Mouse (Mus musculus) cerebellum, postnatal 14 days (tissue): ENCODE measurements at regions not wholly inside any gene's neighbourhood (a gene's known extent, or its start where the extent isn't known, plus 50 kb on each side); places are given as distances from the start of the nearest gene placed in this dataset.

Source experiments
- DNase-seq, 2 experiments: peaks; one replicate each; pipeline ENCODE4 v3.0.0; 2021; ENCODE audit warnings: mixed read lengths in 2 of 2

DNA sequence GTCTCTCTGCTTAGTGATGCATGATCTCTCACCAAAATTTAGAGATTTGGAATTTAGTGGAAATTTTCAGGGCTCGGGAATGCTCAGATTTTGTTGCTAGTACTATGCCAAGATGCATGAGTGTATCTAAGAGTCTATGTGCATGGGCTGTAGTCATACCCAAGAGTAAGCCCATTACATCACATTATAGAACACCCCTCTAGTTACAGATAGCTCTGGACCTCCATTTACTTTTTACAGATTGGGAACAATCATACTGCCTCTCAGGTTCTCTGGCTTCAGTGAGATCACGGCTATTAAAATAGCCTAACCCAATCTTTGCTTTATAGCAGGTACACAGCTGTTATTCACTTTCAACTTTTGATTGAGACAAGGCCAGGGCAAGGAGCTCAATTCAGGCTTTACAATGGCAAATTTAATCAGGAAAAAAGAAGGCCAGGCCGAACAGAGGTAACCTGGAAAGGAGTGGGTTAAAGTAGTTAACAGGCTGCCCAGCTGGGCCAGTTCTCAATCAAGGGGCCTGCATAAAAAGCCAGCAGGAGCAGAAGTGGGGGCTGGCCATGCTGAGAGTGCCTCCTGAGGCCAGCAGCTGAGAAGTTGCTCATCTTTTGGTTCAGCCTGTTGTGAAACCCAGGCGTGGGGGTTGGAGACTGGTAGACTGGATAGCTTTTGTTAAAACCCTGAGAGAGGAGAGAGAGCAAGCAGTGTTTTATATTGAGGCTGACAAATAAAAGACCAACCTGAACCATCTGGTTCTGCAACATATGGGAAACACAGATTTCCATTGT is 509.2 kb upstream of the Pou3f2 start:
- DNase-seq = no peak

DNA sequence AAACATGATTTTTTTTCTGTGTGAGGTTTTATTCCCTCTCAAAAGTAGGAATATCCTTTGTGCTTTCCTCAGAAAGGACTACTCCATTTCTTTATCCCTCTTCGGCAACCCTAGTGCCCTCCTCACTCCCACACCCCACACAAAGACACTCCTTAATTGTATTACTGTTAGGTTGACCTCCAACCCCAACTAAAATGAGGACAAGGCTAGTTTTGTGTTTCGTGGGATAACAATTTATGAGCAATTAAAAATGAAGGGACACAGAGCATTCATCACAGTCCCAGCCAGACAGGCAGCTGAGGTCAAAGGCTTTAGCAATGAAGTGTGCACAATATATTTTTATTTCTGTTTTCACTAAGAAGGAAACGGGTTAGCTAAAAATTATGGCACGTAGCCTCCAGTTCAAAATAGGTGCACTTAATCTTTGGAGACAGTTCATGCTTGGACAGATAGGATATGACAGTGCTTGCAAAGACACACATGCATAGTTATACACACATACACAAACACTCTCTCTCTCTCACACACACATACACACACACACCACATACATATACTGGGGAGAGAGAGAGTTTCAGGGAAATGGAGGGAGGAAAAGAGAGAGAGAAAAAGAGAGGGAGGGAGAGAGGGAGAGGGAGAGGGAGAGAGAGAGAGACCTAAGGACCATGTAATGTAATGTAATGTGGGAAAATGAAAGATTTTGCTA is 498.8 kb upstream of the Pou3f2 start:
- no peak for DNase-seq

GRCm38 (mm10) chr4:22973585-22974116 is 485.5 kb upstream of the Pou3f2 start:
- DNase-seq = peak in 1 of 2 experiments; percentile 4

DNA sequence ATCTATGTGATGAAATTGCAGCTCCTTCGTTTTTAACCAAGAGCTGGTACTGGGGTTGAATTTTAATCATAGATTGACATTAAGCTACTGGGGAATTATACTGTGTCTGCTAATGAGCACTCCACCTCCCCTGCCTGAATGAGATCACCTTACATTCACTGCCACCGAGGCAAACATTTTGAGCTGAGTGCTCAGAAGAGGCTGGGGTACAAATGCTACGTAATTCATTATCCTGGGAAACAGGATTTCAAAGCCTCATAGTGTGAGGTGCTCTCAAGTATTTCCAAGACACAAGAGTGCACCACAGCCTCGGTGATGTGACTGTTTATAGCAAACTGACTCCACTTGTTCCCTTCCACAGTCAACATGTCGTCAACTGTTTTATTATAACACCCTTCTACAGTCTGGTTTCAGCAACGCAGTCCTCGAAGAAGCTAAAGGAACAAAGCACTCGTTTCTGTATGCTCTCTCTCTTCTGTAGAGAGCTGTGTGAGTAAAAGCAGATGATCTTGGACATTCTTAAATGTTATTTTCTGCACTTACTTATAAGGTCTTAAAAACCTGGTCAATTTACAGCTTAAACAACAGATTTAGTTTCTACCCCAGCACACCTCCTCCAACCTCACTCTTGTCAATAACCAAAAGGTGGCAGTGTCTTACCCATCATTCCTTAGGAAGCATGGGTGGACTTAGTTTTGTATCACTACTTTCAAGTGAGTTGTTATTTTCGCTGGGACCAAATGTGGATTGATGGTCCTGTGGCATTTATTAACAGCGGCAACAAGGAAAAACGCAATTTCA is 484.8 kb upstream of the Pou3f2 start:
- DNase-seq = no peak

DNA sequence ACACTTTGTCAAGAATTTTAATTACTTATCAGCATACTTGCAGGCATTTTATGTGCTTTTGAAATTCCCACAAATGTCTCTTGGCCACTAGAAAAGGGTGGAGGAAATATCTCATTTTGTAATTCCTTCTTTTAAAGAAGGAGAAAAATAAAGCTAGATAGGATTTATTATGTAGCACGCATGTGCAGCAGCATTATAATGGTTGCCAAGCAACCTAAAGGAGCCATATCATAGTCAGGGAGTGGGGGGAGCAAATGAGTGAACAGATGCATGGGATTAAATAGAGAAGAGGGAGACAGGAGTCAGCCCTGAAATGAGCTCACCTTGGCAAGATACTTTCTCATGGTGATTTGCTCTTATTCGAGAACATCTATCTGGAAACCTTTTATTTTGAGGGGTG is 483.0 kb upstream of the Pou3f2 start:
- DNase-seq = no peak

- DNase-seq = no peak
Measured at GRCm38 (mm10) chr4:22970495-22970894, 482.3 kb upstream of the Pou3f2 start.

GRCm38 (mm10) chr4:22949422-22949821 is 461.3 kb upstream of the Pou3f2 start:
- no peak for DNase-seq

DNA sequence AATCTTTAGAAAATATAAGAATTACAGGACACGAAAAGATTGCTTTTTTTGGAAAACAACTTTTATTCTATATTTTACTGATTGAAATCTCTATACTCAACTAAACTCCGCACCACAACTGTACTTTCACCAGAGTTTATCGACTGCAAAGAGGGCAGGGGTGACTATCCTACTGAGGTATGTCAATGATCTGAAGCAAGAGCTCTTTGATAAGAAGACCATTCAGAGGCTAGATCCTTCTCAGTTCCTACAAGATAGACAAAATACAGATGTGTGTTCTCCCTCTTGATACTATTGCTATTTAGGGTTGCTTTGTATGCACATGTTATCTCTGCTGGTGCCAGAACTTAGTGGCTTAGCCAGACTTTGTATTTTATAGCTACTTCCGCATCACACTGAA is 460.7 kb upstream of the Pou3f2 start:
- DNase-seq = no peak

GRCm38 (mm10) chr4:22946788-22947406 is 458.7 kb upstream of the Pou3f2 start:
- peak; percentile 27 to 42 for DNase-seq

DNA sequence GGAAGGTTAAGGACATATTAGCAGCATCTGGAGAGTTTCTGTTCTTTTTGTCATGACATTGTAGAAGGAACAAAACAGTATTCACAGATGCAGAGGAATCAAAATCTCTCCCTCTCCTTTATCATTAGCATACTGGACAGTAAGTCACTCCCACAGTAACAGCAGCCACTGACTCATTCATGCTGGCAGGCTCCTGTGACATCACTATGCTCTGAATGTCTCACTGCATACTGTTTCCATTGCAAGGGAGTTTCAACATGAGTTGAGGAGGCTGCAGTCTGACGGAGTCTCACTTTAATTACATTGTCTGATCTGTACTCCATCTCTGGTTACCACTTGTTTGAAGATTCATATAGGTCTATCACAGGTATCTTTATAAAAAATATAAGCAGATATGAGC is 450.1 kb upstream of the Pou3f2 start:
- no peak for DNase-seq

- no peak for DNase-seq
Measured at GRCm38 (mm10) chr4:22924181-22924580, 436.0 kb upstream of the Pou3f2 start.

DNA sequence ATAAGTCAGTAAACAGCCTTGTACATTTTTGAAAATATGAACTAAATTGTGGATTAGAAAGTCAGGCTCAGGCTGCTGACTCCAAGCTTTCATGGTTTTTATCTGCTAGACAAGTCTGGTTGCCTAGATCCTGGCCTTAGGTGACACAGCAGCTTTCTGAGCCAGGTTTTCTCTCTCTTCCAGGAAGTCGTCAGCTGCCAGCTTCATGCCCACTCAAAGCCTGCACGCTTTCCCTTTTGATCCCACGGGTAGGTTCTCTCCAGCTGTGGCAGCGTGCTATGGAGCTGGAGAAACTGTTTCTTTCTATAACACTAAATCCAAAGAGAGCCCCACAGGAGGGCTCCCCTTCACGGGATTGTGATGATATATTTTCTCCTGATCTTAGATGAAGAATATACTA is 426.7 kb upstream of the Pou3f2 start:
- peak; percentile 3 for DNase-seq

DNA sequence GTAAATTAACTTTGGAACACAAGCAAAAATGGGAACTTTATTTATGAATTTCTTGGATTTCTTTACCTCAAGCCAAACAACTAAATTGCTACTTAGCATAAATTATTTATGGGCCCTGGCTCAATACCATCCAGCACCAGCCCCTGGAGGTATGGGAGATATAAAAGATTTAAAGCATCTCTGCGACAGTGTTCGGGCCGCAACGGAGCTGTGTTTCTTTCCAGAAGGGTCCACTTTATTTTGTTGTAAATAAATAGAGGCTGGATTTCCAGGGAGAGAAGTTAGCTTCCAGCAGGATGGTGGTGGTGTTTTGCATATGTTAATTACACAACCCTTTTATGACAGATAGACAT is 404.5 kb upstream of the Pou3f2 start:
- no peak for DNase-seq

- no peak for DNase-seq
Measured at GRCm38 (mm10) chr4:22891974-22892693, 404.0 kb upstream of the Pou3f2 start.

DNA sequence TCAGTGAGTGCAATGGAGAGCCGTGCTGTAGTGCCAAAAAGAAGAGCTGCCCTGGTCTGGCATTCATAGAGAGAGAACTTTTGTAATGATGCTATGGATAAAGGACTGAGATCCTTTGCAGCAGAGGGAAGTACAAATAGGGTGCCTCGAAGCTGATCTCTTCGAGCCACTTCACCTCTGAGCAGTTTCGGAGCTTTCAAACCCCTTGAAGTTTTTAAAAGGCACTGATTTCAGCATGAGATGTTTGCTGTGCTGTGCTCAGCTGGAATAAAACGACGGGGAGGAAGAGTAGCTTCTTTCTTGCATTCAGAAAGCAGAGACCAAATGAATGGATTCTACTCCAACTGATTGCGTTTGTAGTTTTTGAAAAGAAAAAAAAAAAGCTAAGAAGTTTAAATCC is 392.5 kb upstream of the Pou3f2 start:
- DNase-seq = no peak

- DNase-seq = no peak
Measured at GRCm38 (mm10) chr4:22875392-22875791, 387.2 kb upstream of the Pou3f2 start.

- DNase-seq = no peak
Measured at GRCm38 (mm10) chr4:22836124-22836445, 347.9 kb upstream of the Pou3f2 start.

- peak in 1 of 2 experiments; percentile 4 for DNase-seq
Measured at GRCm38 (mm10) chr4:22835381-22836123, 347.4 kb upstream of the Pou3f2 start.

GRCm38 (mm10) chr4:22833851-22834440 is 345.8 kb upstream of the Pou3f2 start:
- DNase-seq = no peak

DNA sequence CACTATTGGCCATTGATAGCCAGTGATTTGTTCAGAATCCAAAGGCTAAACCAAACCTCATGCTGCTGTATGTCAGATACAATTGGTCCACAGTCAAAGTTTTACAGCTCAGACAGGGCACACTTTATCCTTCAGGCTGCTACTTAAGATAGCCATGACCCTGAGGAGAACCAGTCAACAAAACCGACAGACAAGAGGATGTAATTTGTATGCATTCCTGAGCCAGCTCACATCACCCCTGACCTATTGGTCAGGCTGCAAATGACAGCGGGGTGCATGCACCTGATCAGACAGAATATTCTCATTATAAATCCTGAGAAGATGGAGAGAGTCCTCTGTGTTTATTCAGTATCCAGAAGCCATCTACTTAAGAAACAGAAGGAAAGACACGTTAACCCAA is 315.5 kb upstream of the Pou3f2 start:
- no peak for DNase-seq

DNA sequence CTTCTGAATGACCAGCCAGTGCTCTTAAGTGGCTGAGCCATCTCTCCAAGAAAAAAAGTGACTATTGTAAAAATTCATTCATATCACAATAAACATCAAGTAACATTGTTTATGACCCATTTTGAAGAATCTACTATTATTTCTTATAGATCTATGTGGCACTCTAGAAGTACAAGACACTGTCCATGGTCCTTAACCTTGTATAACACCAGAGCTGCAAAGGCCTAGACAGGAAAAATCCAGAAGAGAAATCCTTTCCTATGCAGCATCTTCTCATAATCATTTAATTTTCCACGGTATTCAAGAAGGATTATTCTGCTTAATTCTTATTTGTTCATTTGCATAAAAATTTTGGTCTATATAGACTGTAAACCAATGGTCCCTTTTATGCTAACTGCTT is 304.7 kb upstream of the Pou3f2 start:
- DNase-seq = no peak
